In the genomic region with DNA sequence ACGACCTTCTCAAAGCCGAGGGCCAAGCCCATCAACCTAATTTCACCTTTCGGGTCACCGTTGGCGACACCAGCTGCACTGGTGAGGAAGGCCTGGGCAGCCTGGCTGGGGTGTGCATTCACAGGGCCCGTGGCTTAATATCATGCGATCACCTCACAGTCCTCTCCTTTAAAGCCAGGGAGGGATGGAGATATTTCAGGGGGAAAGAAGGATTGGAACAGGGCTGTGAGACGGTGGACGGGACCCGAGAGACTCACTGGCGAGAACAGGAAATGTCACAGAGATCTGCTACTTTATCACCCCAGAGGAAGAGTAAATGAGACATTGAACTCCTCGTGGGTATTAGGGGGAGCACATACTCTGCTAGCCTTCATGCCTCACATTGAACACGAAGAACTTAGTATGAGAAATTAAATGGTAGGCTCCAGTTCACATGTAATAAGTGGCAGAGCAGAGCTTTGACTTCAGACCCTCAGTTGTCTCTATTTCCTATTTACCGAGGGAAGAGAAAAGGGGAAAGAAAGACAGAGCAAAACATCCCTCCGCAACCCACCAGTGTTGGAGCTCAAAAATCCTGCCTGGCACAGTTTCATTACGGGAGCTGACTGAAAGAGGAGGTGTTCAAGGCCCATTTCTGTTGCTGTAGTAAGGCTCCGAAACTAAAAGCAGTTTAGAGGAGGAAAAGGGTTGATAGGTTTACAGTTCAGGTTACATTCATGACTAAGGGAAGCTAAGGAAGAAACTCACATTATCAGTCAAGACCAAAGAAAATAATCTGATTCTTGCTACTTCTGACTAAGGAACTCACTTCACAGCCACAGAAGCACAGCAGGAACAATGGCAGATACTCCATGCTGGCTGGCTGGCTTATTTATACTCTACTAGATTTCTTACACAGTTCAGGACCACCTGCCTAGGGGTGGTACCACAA, we compare ENCODE assay signal across 1 mouse cellular context.
TF ChIP-seq lines count a peak whose summit lies in the region.

No protein-coding gene starts in this region.

TF ChIP-seq in CH12.LX, 34 proteins besides CTCF, POLR2A, EP300 and RAD21:
- no peak for TF ChIP-seq MEF2A (IDR thresholded peaks at IDR 0.05; ENCODE audit: borderline replicate concordance, low read depth, low read length)
- TF ChIP-seq ELF1 (IDR thresholded peaks at IDR 0.05; ENCODE audit: low read depth, low read length) = no peak
- no peak for TF ChIP-seq CHD1 (IDR thresholded peaks at IDR 0.05; ENCODE audit: low read depth, low read length)
- no peak for TF ChIP-seq RCOR1 (conservative IDR thresholded peaks at IDR 0.05; ENCODE audit: low read depth, low read length)
- TF ChIP-seq SMC3 (IDR thresholded peaks at IDR 0.05; ENCODE audit: low read depth, low read length) = no peak
- TF ChIP-seq BHLHE40 (IDR thresholded peaks at IDR 0.05; ENCODE audit: low read depth, low read length) = no peak
- TF ChIP-seq JUN (IDR thresholded peaks at IDR 0.05; ENCODE audit: insufficient read depth, low read depth, low read length) = no peak
- TF ChIP-seq ZNF384 (IDR thresholded peaks at IDR 0.05; ENCODE audit: low read depth, low read length) = no peak
- no peak for TF ChIP-seq GABPA (IDR thresholded peaks at IDR 0.05; ENCODE audit: insufficient replicate concordance, low read depth, low read length)
- no peak for TF ChIP-seq ZMIZ1 (IDR thresholded peaks at IDR 0.05; ENCODE audit: low read depth, low read length)
- TF ChIP-seq NRF1 (IDR thresholded peaks at IDR 0.05; ENCODE audit: low read depth, low read length) = no peak
- TF ChIP-seq NELFE (IDR thresholded peaks at IDR 0.05; ENCODE audit: low read depth, low read length) = no peak
- no peak for TF ChIP-seq KAT2A (IDR thresholded peaks at IDR 0.05; ENCODE audit: insufficient replicate concordance, low read length)
- no peak for TF ChIP-seq TCF12 (IDR thresholded peaks at IDR 0.05; ENCODE audit: low read depth, low read length)
- TF ChIP-seq MXI1 (IDR thresholded peaks at IDR 0.05; ENCODE audit: low read depth, low read length) = no peak
- TF ChIP-seq HCFC1 (IDR thresholded peaks at IDR 0.05; ENCODE audit: low read depth, low read length) = no peak
